Mouse (Mus musculus): ENCODE data around the gene Creb3l2.

- TF ChIP-seq POLR2A (IDR thresholded peaks at IDR 0.05; ENCODE audit: insufficient read depth, low read length) = no peak
- no peak for TF ChIP-seq CTCF (IDR thresholded peaks at IDR 0.05; ENCODE audit: low read depth, low read length)
Measured at GRCm38 (mm10) chr6:37457990-37458655, 16.2 kb upstream of the Creb3l2 start.
